Mouse (Mus musculus): ENCODE data around the gene Gfpt1. TPM values are rescaled to one million over a fixed set of nuclear protein-coding genes. Genes with fewer than 3 reads are reported as not detected.
"Not testable (repeated sequence)": the region's sequence is repeated elsewhere in the genome, so short reads cannot be mapped to it uniquely, and the experiment has no call there.

Gfpt1 gene
- polyA plus RNA-seq, 1 experiment from 2014 or later, result 13.5 TPM

GRCm38 (mm10) chr6:87088356-87088755, 45.7 kb downstream of the Gfpt1 start:
- no peaks in the 10 kb centered on the region for H3K9me3 ChIP-seq
- no peak overlapping the region for H3K27ac ChIP-seq
- no peak for DNase-seq (ENCODE audit: extremely low spot score, low spot score)
- H3K27me3 ChIP-seq (ENCODE audit: poor library complexity, severe bottlenecking), result no peaks in the 10 kb centered on the region
- H3K36me3 ChIP-seq (replicated peaks), result peaks cover 67% of the 10 kb centered on the region
- no peak overlapping the region for H3K4me3 ChIP-seq
- 94% methylated on average over 5 of the region's 5 CpGs for WGBS
- H3K4me1 ChIP-seq, result no peaks in the 10 kb centered on the region

DNA sequence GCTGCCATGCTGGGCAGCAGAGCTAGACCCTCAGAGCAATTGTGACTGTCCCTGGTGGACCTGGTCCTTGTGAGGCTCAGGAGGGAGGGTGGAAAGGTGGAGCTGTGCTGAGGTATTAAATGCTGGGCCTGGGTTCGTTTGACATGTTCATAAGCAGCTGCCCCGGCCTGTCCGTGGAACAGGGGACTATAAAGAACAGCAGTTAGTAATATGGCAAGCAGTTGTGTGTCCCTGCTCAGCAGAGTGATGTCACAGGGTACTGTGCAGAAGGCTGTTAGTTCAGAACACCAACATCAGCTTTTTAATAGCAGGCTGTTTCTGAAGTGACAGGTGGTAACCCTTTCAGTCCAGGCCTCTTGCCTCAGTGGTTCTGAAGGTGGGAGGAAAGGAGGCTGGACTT, 48.2 kb downstream of the Gfpt1 start:
- Histone ChIP-seq H3K36me3 (replicated peaks) (peaks cover 41% of the 10 kb centered on the region), H3K27me3 (ENCODE audit: poor library complexity, severe bottlenecking) (no peaks in the 10 kb centered on the region), H3K27ac (no peak overlapping the region), H3K9me3 (no peaks in the 10 kb centered on the region), H3K4me1 (no peaks in the 10 kb centered on the region), H3K4me3 (no peak overlapping the region)
- DNase-seq (ENCODE audit: extremely low spot score, low spot score), result no peak
- WGBS, result 85% methylated on average over 3 of the region's 3 CpGs

GRCm38 (mm10) chr6:87092476-87092875, 49.8 kb downstream of the Gfpt1 start:
- no peak for DNase-seq (ENCODE audit: extremely low spot score, low spot score)
- Histone ChIP-seq H3K4me1 (no peaks in the 10 kb centered on the region), H3K36me3 (replicated peaks) (peaks cover 26% of the 10 kb centered on the region), H3K9me3 (no peaks in the 10 kb centered on the region), H3K4me3 (no peak overlapping the region), H3K27ac (no peak overlapping the region), H3K27me3 (ENCODE audit: poor library complexity, severe bottlenecking) (no peaks in the 10 kb centered on the region)
- WGBS, result 90% methylated on average over 5 of the region's 5 CpGs

GRCm38 (mm10) chr6:87093631-87094030, 51.0 kb downstream of the Gfpt1 start:
- H3K27ac ChIP-seq, result not testable (repeated sequence)

GRCm38 (mm10) chr6:87099261-87099660, 56.6 kb downstream of the Gfpt1 start:
- Histone ChIP-seq H3K4me3 (no peak overlapping the region), H3K4me1 (peaks cover 36% of the 10 kb centered on the region), H3K9me3 (no peaks in the 10 kb centered on the region), H3K27me3 (ENCODE audit: poor library complexity, severe bottlenecking) (no peaks in the 10 kb centered on the region), H3K36me3 (replicated peaks) (no peaks in the 10 kb centered on the region), H3K27ac (no peak overlapping the region)
- WGBS, result 25% methylated on average over 3 of the region's 3 CpGs
- no peak for DNase-seq (ENCODE audit: extremely low spot score, low spot score)

More at GRCm38 (mm10) chr6:87093631-87094030, 51.0 kb downstream of the Gfpt1 start:
- H3K9me3 ChIP-seq; H3K27me3 ChIP-seq (ENCODE audit: poor library complexity, severe bottlenecking); DNase-seq (ENCODE audit: extremely low spot score, low spot score); H3K4me3 ChIP-seq; H3K4me1 ChIP-seq: not testable (repeated sequence)
- 94% methylated on average over 8 of the region's 8 CpGs for whole genome bisulfite sequencing
- peaks cover 17% of the 10 kb centered on the region for H3K36me3 ChIP-seq (replicated peaks)

GRCm38 (mm10) chr6:87099671-87100296, 57.1 kb downstream of the Gfpt1 start:
- Histone ChIP-seq H3K9me3 (no peaks in the 10 kb centered on the region), H3K27me3 (ENCODE audit: poor library complexity, severe bottlenecking) (no peaks in the 10 kb centered on the region), H3K27ac (no peak overlapping the region), H3K36me3 (replicated peaks) (no peaks in the 10 kb centered on the region), H3K4me3 (no peak overlapping the region), H3K4me1 (peaks cover 36% of the 10 kb centered on the region)
- WGBS, result 72% methylated on average over 7 of the region's 7 CpGs
- DNase-seq (ENCODE audit: extremely low spot score, low spot score), result no peak

GRCm38 (mm10) chr6:87100297-87101020, 57.8 kb downstream of the Gfpt1 start:
- peaks cover 36% of the 10 kb centered on the region for H3K4me1 ChIP-seq
- no peaks in the 10 kb centered on the region for H3K27me3 ChIP-seq (ENCODE audit: poor library complexity, severe bottlenecking)
- H3K4me3 ChIP-seq, result no peak overlapping the region
- no peak overlapping the region for H3K27ac ChIP-seq
- H3K36me3 ChIP-seq (replicated peaks), result no peaks in the 10 kb centered on the region
- DNase-seq (ENCODE audit: extremely low spot score, low spot score), result no peak
- WGBS, result 92% methylated on average over 9 of the region's 9 CpGs
- H3K9me3 ChIP-seq, result no peaks in the 10 kb centered on the region

DNA sequence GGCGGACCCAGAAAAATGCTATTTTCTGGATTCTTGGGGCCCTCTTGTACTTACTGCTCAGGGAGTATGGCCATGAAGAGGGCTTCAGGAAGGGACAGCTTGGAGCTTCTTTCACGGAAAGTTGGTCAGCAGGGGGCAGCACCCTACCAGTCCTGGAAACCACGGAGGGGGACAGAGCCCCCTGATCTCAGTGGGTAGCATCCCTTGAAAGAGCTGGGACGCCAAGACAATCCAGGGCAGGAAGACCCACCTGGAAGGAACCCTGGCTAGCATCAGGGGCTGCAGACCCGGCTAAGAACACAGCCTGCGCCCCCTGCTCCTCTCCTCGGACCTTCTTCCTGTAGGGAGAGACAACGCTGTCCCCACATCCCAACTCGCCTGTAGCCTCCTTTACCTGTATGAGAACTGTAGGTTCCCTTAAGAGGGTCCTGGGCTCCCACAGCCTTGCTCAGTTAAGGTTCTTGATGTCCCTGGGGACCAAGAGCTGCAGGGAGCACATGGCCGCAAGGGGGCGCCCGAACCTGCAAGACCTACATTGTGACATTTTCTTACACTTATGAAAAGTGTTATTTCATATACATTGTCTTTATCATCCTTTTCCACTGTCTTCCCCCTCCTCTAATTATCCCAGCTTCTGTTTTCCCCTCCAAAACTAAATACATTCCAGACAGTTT, 58.8 kb downstream of the Gfpt1 start:
- H3K27me3 ChIP-seq (ENCODE audit: poor library complexity, severe bottlenecking), result no peaks in the 10 kb centered on the region
- 16% methylated on average over 12 of the region's 12 CpGs for WGBS
- peak; percentile 75 for DNase-seq (ENCODE audit: extremely low spot score, low spot score)
- no peaks in the 10 kb centered on the region for H3K9me3 ChIP-seq
- H3K4me3 ChIP-seq, result peak overlapping the region; percentile 36
- H3K36me3 ChIP-seq (replicated peaks), result no peaks in the 10 kb centered on the region
- H3K4me1 ChIP-seq, result peaks cover 36% of the 10 kb centered on the region
- peak overlapping the region; percentile 76 for H3K27ac ChIP-seq

- peaks cover 36% of the 10 kb centered on the region for H3K4me1 ChIP-seq
- no peaks in the 10 kb centered on the region for H3K27me3 ChIP-seq (ENCODE audit: poor library complexity, severe bottlenecking)
- H3K9me3 ChIP-seq, result no peaks in the 10 kb centered on the region
- no peaks in the 10 kb centered on the region for H3K36me3 ChIP-seq (replicated peaks)
- no peak overlapping the region for H3K4me3 ChIP-seq
- H3K27ac ChIP-seq, result 0 out of 2 replicates have a peak overlapping the region, but pooled peaks have one; percentile 31
- DNase-seq (ENCODE audit: extremely low spot score, low spot score), result no peak
- WGBS, result 35% methylated on average over 4 of the region's 4 CpGs
Measured at GRCm38 (mm10) chr6:87101955-87102353, 59.3 kb downstream of the Gfpt1 start.

GRCm38 (mm10) chr6:87102421-87102911, 59.8 kb downstream of the Gfpt1 start:
- WGBS, result 53% methylated on average over 7 of the region's 7 CpGs

DNA sequence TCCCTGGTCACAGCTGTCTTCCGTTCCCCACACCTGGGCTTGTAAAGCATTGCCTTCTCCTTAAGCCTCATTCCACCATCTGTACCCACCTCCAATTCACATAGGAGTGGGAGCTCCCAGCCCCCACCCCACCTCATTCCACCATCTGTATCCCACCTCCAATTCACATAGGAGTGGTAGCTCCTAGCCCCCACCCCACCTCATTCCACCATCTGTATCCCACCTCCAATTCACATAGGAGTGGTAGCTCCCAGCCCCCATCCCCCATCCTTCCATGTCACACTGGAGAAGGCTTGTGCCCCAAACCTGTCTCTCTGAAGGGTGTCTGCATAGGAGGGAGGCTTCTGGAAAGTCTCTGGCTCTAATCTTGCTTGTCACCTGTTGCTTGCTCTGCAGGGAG, 60.7 kb downstream of the Gfpt1 start:
- WGBS, result 96% methylated on average over 1 of the region's 1 CpGs
- peaks cover 36% of the 10 kb centered on the region for H3K4me1 ChIP-seq

More at GRCm38 (mm10) chr6:87102421-87102911, 59.8 kb downstream of the Gfpt1 start:
- no peak for DNase-seq (ENCODE audit: extremely low spot score, low spot score)
- Histone ChIP-seq H3K9me3 (no peaks in the 10 kb centered on the region), H3K4me3 (no peak overlapping the region), H3K27me3 (ENCODE audit: poor library complexity, severe bottlenecking) (no peaks in the 10 kb centered on the region), H3K36me3 (replicated peaks) (no peaks in the 10 kb centered on the region), H3K4me1 (peaks cover 36% of the 10 kb centered on the region), H3K27ac (0 out of 2 replicates have a peak overlapping the region, but pooled peaks have one; percentile 31)

DNA sequence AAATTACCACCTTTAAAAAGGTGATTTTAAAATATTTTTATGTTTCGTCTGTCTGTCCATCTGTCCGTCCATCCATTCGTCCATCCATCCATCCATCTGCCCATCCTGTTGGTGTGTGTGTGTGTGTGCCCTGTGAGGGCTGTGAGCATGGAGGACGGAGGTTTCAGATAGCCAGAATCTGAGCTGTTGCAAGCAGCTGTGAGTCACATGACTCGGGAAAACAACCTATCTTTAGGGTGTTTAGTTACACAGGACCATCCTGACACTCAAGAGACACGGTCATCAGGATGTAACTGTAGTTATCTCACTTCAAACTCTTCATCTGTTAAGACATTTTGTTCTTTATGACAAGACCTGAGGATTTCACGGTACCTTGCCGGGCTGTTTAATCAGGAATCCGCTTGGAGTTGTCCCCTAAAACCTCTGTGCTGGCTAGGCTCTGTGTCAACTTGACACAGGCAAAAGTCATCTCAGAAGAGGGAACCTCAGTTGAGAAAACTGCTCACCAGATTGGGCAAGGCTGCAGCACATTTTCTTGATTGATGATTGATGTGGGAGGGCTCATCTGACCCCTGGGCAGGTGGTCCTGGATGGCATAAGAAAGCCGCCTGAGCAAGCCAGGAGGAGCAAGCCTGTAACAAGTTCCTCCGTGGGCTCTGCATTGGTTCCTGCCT, 61.6 kb downstream of the Gfpt1 start, which contains the start of gene D6Ertd527e:
TSS of gene D6Ertd527e (plus strand) at position 624 of the 674 bp plus-strand sequence.
- Histone ChIP-seq H3K9me3 (no peaks in the 10 kb centered on the region), H3K36me3 (replicated peaks) (no peaks in the 10 kb centered on the region), H3K27ac (no peak within 1 kb of the TSS), H3K4me1 (peaks cover 31% of the 10 kb centered on the region), H3K4me3 (no peak within 1 kb of the TSS), H3K27me3 (ENCODE audit: poor library complexity, severe bottlenecking) (no peaks in the 10 kb centered on the region)
- DNase-seq (ENCODE audit: extremely low spot score, low spot score), result no peak
- WGBS, result 87% methylated on average over 11 of the region's 11 CpGs

More for the DNA sequence above, 60.7 kb downstream of the Gfpt1 start:
- no peak overlapping the region for H3K27ac ChIP-seq
- H3K4me3 ChIP-seq, result no peak overlapping the region
- DNase-seq (ENCODE audit: extremely low spot score, low spot score), result no peak
- H3K9me3 ChIP-seq, result no peaks in the 10 kb centered on the region
- no peaks in the 10 kb centered on the region for H3K27me3 ChIP-seq (ENCODE audit: poor library complexity, severe bottlenecking)
- no peaks in the 10 kb centered on the region for H3K36me3 ChIP-seq (replicated peaks)
